22 mouse cellular contexts compared by ENCODE assay signal in genomic region chr6:83749286-83749685, GRCm38 (mm10). TPM values are rescaled to one million over a fixed set of nuclear protein-coding genes. Genes with fewer than 3 reads are reported as not detected.
DNase-seq lines count a peak whose midpoint lies in the region; ATAC-seq lines count a peak whose summit lies in the region.
"Had no signal": no experiment of that assay in that cellular context is flagged by ENCODE, and none has a peak within 500 bp of the region (broad histone marks: within the 10 kb centered on the region; RNA-seq: fewer than 3 reads in every experiment).

No protein-coding gene starts in this region.

- H3K4me1 ChIP-seq in forebrain, embryonic 10.5 days = peaks cover 47% of the 10 kb centered on the region
- H3K4me1 ChIP-seq in forebrain, embryonic 11.5 days (replicated peaks; ENCODE audit: control insufficient read depth, insufficient read depth, low read length) = peaks cover 4% of the 10 kb centered on the region; the same call in 1 of the 2 replicates
- H3K4me1 ChIP-seq in midbrain, embryonic 13.5 days (replicated peaks) = no peaks in the 10 kb centered on the region
- H3K4me1 ChIP-seq in midbrain, embryonic 16.5 days (ENCODE audit: control insufficient read depth, insufficient read depth, low read length) = no peaks in the 10 kb centered on the region
- H3K4me1 ChIP-seq: heart, embryonic 13.5 days had no signal

- H3K27ac ChIP-seq in forebrain, embryonic 10.5 days = peak overlapping the region; percentile 53; the same call in 1 of the 2 replicates
- no peak overlapping the region for H3K27ac ChIP-seq in forebrain, embryonic 11.5 days (ENCODE audit: low read depth, low read length)
- H3K27ac ChIP-seq in midbrain, embryonic 13.5 days = no peak overlapping the region
- H3K27ac ChIP-seq in midbrain, embryonic 16.5 days (ENCODE audit: low read length) = no peak overlapping the region
- H3K27ac ChIP-seq: forebrain, embryonic 13.5 days; gastrocnemius, adult 2 months; heart, embryonic 13.5 days; hindbrain, embryonic 14.5 days had no signal

- H3K36me3 ChIP-seq in forebrain, embryonic 10.5 days (replicated peaks) = no peaks in the 10 kb centered on the region
- no peaks in the 10 kb centered on the region for H3K36me3 ChIP-seq in forebrain, embryonic 11.5 days (ENCODE audit: control insufficient read depth, insufficient read depth, low read length)
- H3K36me3 ChIP-seq in midbrain, embryonic 13.5 days = no peaks in the 10 kb centered on the region
- no peaks in the 10 kb centered on the region for H3K36me3 ChIP-seq in midbrain, embryonic 16.5 days (ENCODE audit: control insufficient read depth, insufficient read depth, low read length)
- H3K36me3 ChIP-seq: heart, embryonic 13.5 days had no signal

- H3K9me3 ChIP-seq in forebrain, embryonic 10.5 days = no peaks in the 10 kb centered on the region
- H3K9me3 ChIP-seq in forebrain, embryonic 11.5 days (ENCODE audit: control insufficient read depth, low read length) = no peaks in the 10 kb centered on the region
- no peaks in the 10 kb centered on the region for H3K9me3 ChIP-seq in midbrain, embryonic 13.5 days
- H3K9me3 ChIP-seq in midbrain, embryonic 16.5 days (replicated peaks; ENCODE audit: control insufficient read depth, low read length, poor library complexity, severe bottlenecking) = no peaks in the 10 kb centered on the region
- H3K9me3 ChIP-seq: forebrain, embryonic 13.5 days; heart, embryonic 13.5 days had no signal

- no peak overlapping the region for H3K4me3 ChIP-seq in forebrain, embryonic 10.5 days
- no peak overlapping the region for H3K4me3 ChIP-seq in forebrain, embryonic 11.5 days (ENCODE audit: low read depth, low read length)
- H3K4me3 ChIP-seq in midbrain, embryonic 13.5 days (replicated peaks) = no peak overlapping the region
- H3K4me3 ChIP-seq in midbrain, embryonic 16.5 days (ENCODE audit: low read depth, low read length) = no peak overlapping the region
- H3K4me3 ChIP-seq: forebrain, embryonic 13.5 days; gastrocnemius, adult 2 months; heart, embryonic 13.5 days had no signal

- 39% methylated on average over 3 of the region's 3 CpGs for WGBS in forebrain, embryonic 10.5 days
- WGBS in forebrain, embryonic 11.5 days = 26% methylated on average over 3 of the region's 3 CpGs
- 45% methylated on average over 3 of the region's 3 CpGs for WGBS in midbrain, embryonic 13.5 days
- WGBS in midbrain, embryonic 16.5 days = 58% methylated on average over 3 of the region's 3 CpGs

- peaks cover 93% of the 10 kb centered on the region for H3K27me3 ChIP-seq in forebrain, embryonic 10.5 days (ENCODE audit: poor library complexity, severe bottlenecking)
- peaks cover 2% of the 10 kb centered on the region; the same call in 1 of the 2 replicates for H3K27me3 ChIP-seq in forebrain, embryonic 11.5 days (ENCODE audit: control insufficient read depth, insufficient read depth, low read length)
- H3K27me3 ChIP-seq in midbrain, embryonic 13.5 days = peaks cover 40% of the 10 kb centered on the region
- no peaks in the 10 kb centered on the region; the same call in 1 of the 2 replicates for H3K27me3 ChIP-seq in midbrain, embryonic 16.5 days (ENCODE audit: control insufficient read depth, insufficient read depth, low read depth, low read length)

- DNase-seq in forebrain, embryonic 10.5 days (ENCODE audit: extremely low spot score, low spot score) = no peak
- no peak for DNase-seq in forebrain, embryonic 11.5 days (ENCODE audit: low spot score)
- peak; percentile 78 for DNase-seq in retina, embryonic 14.5 days (ENCODE audit: low spot score)
- no peak for DNase-seq in urinary bladder, postnatal 4 days (ENCODE audit: low spot score in 2 of 2)
- DNase-seq in urinary bladder, adult 2 months (ENCODE audit: low spot score) = no peak
- DNase-seq: adrenal gland, postnatal 10 days; cerebellum, adult 11 months; cerebellum, adult 8-10 months; cerebellum, postnatal 14 days; forebrain, postnatal 0 days; gastrocnemius, adult 2 months; gastrocnemius, postnatal 25 days; heart, adult 11 months; heart, postnatal 36 days had no signal

- no peak for ATAC-seq in forebrain, embryonic 11.5 days (replicated peaks; ENCODE audit: low FRiP score)
- 0 out of 2 replicates have a peak, but pooled peaks have one; percentile 15 for ATAC-seq in midbrain, embryonic 13.5 days
- no peak for ATAC-seq in midbrain, embryonic 16.5 days
- ATAC-seq: forebrain, embryonic 13.5 days; forebrain, postnatal 0 days had no signal

- H3K4me2 ChIP-seq in forebrain, embryonic 11.5 days (ENCODE audit: low read depth, low read length, severe bottlenecking) = no peak overlapping the region
- H3K4me2 ChIP-seq in midbrain, embryonic 13.5 days (replicated peaks) = no peak overlapping the region
- no peak overlapping the region for H3K4me2 ChIP-seq in midbrain, embryonic 16.5 days (ENCODE audit: low read length)
- H3K4me2 ChIP-seq: forebrain, embryonic 13.5 days; hindbrain, embryonic 14.5 days had no signal

- H3K9ac ChIP-seq in forebrain, embryonic 11.5 days (ENCODE audit: low read length) = no peak overlapping the region
- H3K9ac ChIP-seq in midbrain, embryonic 13.5 days (replicated peaks) = no peak overlapping the region
- no peak overlapping the region for H3K9ac ChIP-seq in midbrain, embryonic 16.5 days (ENCODE audit: low read depth, low read length)
- H3K9ac ChIP-seq: forebrain, embryonic 13.5 days; forebrain, postnatal 0 days; heart, embryonic 13.5 days; hindbrain, embryonic 14.5 days had no signal

RNA-seq across cellular contexts. Expression of gene Atp6v1b1, which starts 6.5 kb away (rescaled TPM):
- polyA plus RNA-seq in forebrain, embryonic 10.5 days (2016; fragmentation: Nextera tagmentation; extraction: Ambion mirVana) = not detected in 2 replicates
- not detected in 2 replicates for polyA plus RNA-seq in forebrain, embryonic 11.5 days (2014; fragmentation: Nextera tagmentation; extraction: Ambion mirVana)
- not detected in 2 replicates for polyA plus RNA-seq in midbrain, embryonic 13.5 days (2015; fragmentation: Nextera tagmentation; extraction: Ambion mirVana)
- polyA plus RNA-seq in midbrain, embryonic 16.5 days (2015; fragmentation: Nextera tagmentation; extraction: Ambion mirVana) = not detected in 2 replicates
- polyA plus RNA-seq in urinary bladder, adult 2 months (2012; rRNA removed) = not detected in 2 replicates
- polyA plus RNA-seq: C2C12; forebrain, embryonic 13.5 days; heart, embryonic 13.5 days; heart, postnatal 0 days; hindbrain, embryonic 14.5 days had no signal

RNA-seq across cellular contexts. Expression of gene Ankrd53, which starts 13.2 kb away (rescaled TPM):
- 0.09 and 0.18 TPM in 2 replicates for polyA plus RNA-seq in forebrain, embryonic 10.5 days (2016; fragmentation: Nextera tagmentation; extraction: Ambion mirVana)
- polyA plus RNA-seq in forebrain, embryonic 11.5 days (2014; fragmentation: Nextera tagmentation; extraction: Ambion mirVana) = 0.25 TPM in 1 of 2 replicates, not detected in the other
- polyA plus RNA-seq in midbrain, embryonic 13.5 days (2015; fragmentation: Nextera tagmentation; extraction: Ambion mirVana) = 0.17 and 0.21 TPM in 2 replicates
- 0.25 and 0.29 TPM in 2 replicates for polyA plus RNA-seq in midbrain, embryonic 16.5 days (2015; fragmentation: Nextera tagmentation; extraction: Ambion mirVana)
- polyA plus RNA-seq in urinary bladder, adult 2 months (2012; rRNA removed) = not detected in 2 replicates
- polyA plus RNA-seq: brain, embryonic 14.5 days; forebrain, postnatal 0 days; heart, embryonic 13.5 days; hindbrain, embryonic 14.5 days had no signal

RNA-seq across cellular contexts. Expression of gene Tex261, which starts 26.3 kb away (rescaled TPM):
- 80.7 and 85.0 TPM in 2 replicates for polyA plus RNA-seq in forebrain, embryonic 10.5 days (2016; fragmentation: Nextera tagmentation; extraction: Ambion mirVana)
- 61.1 and 68.0 TPM in 2 replicates for polyA plus RNA-seq in forebrain, embryonic 11.5 days (2014; fragmentation: Nextera tagmentation; extraction: Ambion mirVana)
- 61.7 and 64.4 TPM in 2 replicates for polyA plus RNA-seq in midbrain, embryonic 13.5 days (2015; fragmentation: Nextera tagmentation; extraction: Ambion mirVana)
- polyA plus RNA-seq in midbrain, embryonic 16.5 days (2015; fragmentation: Nextera tagmentation; extraction: Ambion mirVana) = 62.8 and 69.3 TPM in 2 replicates
- 52.7 and 56.9 TPM in 2 replicates for polyA plus RNA-seq in urinary bladder, adult 2 months (2012; rRNA removed)

RNA-seq across cellular contexts. Expression of gene Vax2, which starts 38.2 kb away (rescaled TPM):
- polyA plus RNA-seq in forebrain, embryonic 10.5 days (2016; fragmentation: Nextera tagmentation; extraction: Ambion mirVana) = 3.3 and 4.4 TPM in 2 replicates
- polyA plus RNA-seq in forebrain, embryonic 11.5 days (2014; fragmentation: Nextera tagmentation; extraction: Ambion mirVana) = 0.21 and 0.60 TPM in 2 replicates
- polyA plus RNA-seq in midbrain, embryonic 13.5 days (2015; fragmentation: Nextera tagmentation; extraction: Ambion mirVana) = 0.32 and 0.46 TPM in 2 replicates
- 0.16 TPM in 1 of 2 replicates, not detected in the other for polyA plus RNA-seq in midbrain, embryonic 16.5 days (2015; fragmentation: Nextera tagmentation; extraction: Ambion mirVana)
- 0.06 TPM in 1 of 2 replicates, not detected in the other for polyA plus RNA-seq in urinary bladder, adult 2 months (2012; rRNA removed)
- polyA plus RNA-seq: forebrain, embryonic 13.5 days; forebrain, postnatal 0 days; heart, embryonic 13.5 days; heart, postnatal 0 days; hindbrain, embryonic 14.5 days had no signal

RNA-seq across cellular contexts. Expression of gene Nagk, which starts 45.5 kb away (rescaled TPM):
- 20.8 and 23.0 TPM in 2 replicates for polyA plus RNA-seq in forebrain, embryonic 10.5 days (2016; fragmentation: Nextera tagmentation; extraction: Ambion mirVana)
- 36.0 and 37.4 TPM in 2 replicates for polyA plus RNA-seq in forebrain, embryonic 11.5 days (2014; fragmentation: Nextera tagmentation; extraction: Ambion mirVana)
- 85.3 and 88.1 TPM in 2 replicates for polyA plus RNA-seq in midbrain, embryonic 13.5 days (2015; fragmentation: Nextera tagmentation; extraction: Ambion mirVana)
- polyA plus RNA-seq in midbrain, embryonic 16.5 days (2015; fragmentation: Nextera tagmentation; extraction: Ambion mirVana) = 112 and 122 TPM in 2 replicates
- 40.8 and 50.9 TPM in 2 replicates for polyA plus RNA-seq in urinary bladder, adult 2 months (2012; rRNA removed)
